Mouse (Mus musculus) olfactory bulb, adult 2 months (tissue): ENCODE results near the gene Tuba3a.

Source experiments
- CTCF ChIP-seq: fragments of 200-500 bp; IDR thresholded peaks from 2 replicates; pipeline ENCODE4 v1.5.1; 2012; ENCODE audit warnings: low read depth, mild to moderate bottlenecking, low read length, moderate library complexity; ENCODE audit not compliant: insufficient read depth
- POLR2A ChIP-seq: fragments of 200-500 bp; IDR thresholded peaks from 2 replicates; pipeline ENCODE4 v1.6.1; 2012; ENCODE audit warnings: mild to moderate bottlenecking, low read depth, low read length, moderate library complexity; ENCODE audit not compliant: insufficient read depth

GRCm38 (mm10) chr6:125294049-125294448 lies 8.2 kb upstream of the Tuba3a start:
- no peak for TF ChIP-seq CTCF
- no peak for TF ChIP-seq POLR2A
